Mouse (Mus musculus) brain, embryonic 14.5 days (tissue): ENCODE data around the gene Mapkapk2.

Experiments
- CTCF ChIP-seq: fragments of 200-500 bp; IDR thresholded peaks from 2 replicates; pipeline ENCODE4 v1.5.1; 2012; ENCODE audit warnings: inconsistent platforms, mild to moderate bottlenecking, moderate library complexity, borderline replicate concordance; ENCODE audit not compliant: insufficient read depth, insufficient read length; ENCODE audit errors: extremely low read depth
- POLR2A ChIP-seq: fragments of 200-500 bp; IDR thresholded peaks from 2 replicates; pipeline ENCODE4 v1.6.1; 2012; ENCODE audit warnings: mild to moderate bottlenecking, inconsistent platforms, borderline replicate concordance; ENCODE audit not compliant: poor library complexity, insufficient read depth, insufficient read length, severe bottlenecking; ENCODE audit errors: extremely low read depth

- no peak for TF ChIP-seq CTCF
- TF ChIP-seq POLR2A = no peak
Measured at GRCm38 (mm10) chr1:131078761-131079330, 18.8 kb downstream of the Mapkapk2 start.
